Mouse (Mus musculus) megakaryocyte, embryonic 14.5 days (primary cell): ENCODE measurements around the gene Slc27a5. TPM values are rescaled to one million over a fixed set of nuclear protein-coding genes. Genes with fewer than 3 reads are reported as not detected.

Experiments used
- H3K27me3 ChIP-seq: replicated peaks from 2 replicates; pipeline ENCODE3; 2012; ENCODE audit warnings: inconsistent platforms
- H3K36me3 ChIP-seq: replicated peaks from 2 replicates; pipeline ENCODE3; 2012; ENCODE audit warnings: low read length, inconsistent platforms, mixed read lengths
- H3K4me1 ChIP-seq: 2 replicates; pipeline ENCODE4 v1.6.1; 2012; ENCODE audit warnings: inconsistent platforms
- H3K4me3 ChIP-seq: replicated peaks from 2 replicates; pipeline ENCODE3; 2012; ENCODE audit warnings: moderate library complexity, mild to moderate bottlenecking, inconsistent platforms
- H3K9me3 ChIP-seq: 2 replicates; pipeline ENCODE4 v1.6.1; 2012; ENCODE audit warnings: inconsistent platforms
- FLI1 ChIP-seq: IDR thresholded peaks from 2 replicates; pipeline ENCODE4 v1.6.1; 2012; ENCODE audit warnings: low read length, inconsistent platforms, mixed read lengths
- GATA1 ChIP-seq: IDR thresholded peaks from 3 replicates; pipeline ENCODE4 v1.6.1; 2012; ENCODE audit warnings: mixed read lengths, low read length, inconsistent platforms, borderline replicate concordance
- polyA plus RNA-seq: library from polyadenylated mRNA; stranded (reverse); fragments of >175 nt; gene quantifications from 2 replicates; pipeline ENCODE4 v1.2.3, GENCODE M21; 2012; ENCODE audit warnings: low replicate concordance; ENCODE audit not compliant: insufficient read depth

Gene Slc27a5
- polyA plus RNA-seq, 1 experiment = not detected

DNA sequence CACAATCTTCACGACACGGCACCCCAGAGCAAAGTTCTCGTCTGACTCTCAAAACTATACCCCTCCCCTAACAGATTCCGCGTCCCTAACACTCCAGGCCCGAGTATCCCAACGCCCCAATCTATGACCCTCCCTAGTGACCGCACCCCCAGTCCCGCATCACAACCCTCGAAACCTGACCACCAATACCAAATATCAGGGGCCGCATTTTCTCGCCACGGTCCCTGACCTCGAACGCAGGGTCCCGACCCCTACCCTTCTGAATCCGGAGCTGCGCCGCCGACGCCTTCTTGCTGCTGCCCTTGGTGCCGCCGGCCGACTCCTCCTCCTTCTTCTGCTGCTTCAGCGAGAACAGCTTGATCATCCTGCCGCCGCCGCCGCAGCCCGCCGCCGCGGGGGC lies 39.4 kb upstream of the Slc27a5 start:
- Histone ChIP-seq H3K4me1 (peaks cover 84% of the 10 kb centered on the region), H3K9me3 (no peaks in the 10 kb centered on the region), H3K36me3 (peaks cover 41% of the 10 kb centered on the region), H3K27me3 (peaks cover 2% of the 10 kb centered on the region), H3K4me3 (peak overlapping the region; percentile 98)
- TF ChIP-seq FLI1 (no peak), GATA1 (no peak)

DNA sequence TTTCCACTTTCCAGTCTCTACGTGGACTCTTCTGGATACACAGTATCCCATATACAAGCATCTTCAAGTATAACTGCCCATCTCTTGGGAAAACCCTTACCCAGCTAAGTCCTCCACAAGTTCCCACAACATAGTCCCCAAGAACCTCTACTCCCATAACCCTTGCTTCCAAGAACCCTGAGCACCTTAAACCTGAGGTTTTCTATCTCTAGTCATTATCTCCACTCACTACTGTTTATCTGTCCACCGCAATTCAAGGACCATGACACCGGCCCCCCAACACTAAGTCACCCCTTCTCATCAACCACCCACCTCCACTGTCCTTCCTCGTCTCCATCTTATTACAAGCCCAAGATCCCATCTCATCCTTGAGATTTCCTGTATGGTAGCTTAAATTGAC lies 38.8 kb upstream of the Slc27a5 start:
- no peak for TF ChIP-seq FLI1
- TF ChIP-seq GATA1 = no peak
- peak overlapping the region; percentile 98 for H3K4me3 ChIP-seq
- no peaks in the 10 kb centered on the region for H3K27me3 ChIP-seq
- no peaks in the 10 kb centered on the region for H3K9me3 ChIP-seq
- peaks cover 85% of the 10 kb centered on the region for H3K4me1 ChIP-seq
- peaks cover 47% of the 10 kb centered on the region for H3K36me3 ChIP-seq

DNA sequence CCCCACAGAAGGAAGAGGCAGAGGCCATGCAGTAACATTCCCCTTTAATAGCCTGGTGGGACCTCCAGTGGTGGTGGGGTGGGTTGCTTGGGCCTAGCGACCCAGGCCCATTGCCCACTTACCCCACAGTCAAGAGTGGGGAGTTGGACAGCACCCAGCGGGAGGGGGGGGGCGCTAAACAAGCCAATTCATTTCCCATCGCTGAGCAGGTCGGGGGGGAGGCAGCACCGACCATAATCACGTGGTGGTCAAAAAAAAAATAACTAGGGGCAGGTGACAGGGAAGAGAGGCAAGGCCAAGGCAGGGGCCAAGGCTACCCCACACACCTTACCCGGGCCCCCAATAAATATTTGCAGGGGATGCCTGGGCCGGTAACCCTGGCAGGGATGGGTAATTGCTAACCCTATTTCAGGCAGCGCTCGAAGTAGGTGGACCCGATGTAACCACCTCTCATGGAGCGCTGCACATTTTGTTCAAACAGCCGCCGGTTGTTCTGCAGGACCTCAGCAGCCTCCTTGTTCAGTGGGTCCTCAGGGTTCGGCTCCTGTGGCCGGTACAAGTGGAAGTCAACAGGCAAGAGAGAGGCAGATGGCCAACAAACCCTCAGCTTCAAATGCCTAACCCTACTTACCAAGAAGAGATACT lies 37.3 kb upstream of the Slc27a5 start:
- Histone ChIP-seq H3K9me3 (no peaks in the 10 kb centered on the region), H3K27me3 (no peaks in the 10 kb centered on the region), H3K4me3 (peak overlapping the region; percentile 100), H3K4me1 (peaks cover 72% of the 10 kb centered on the region), H3K36me3 (peaks cover 56% of the 10 kb centered on the region)
- TF ChIP-seq GATA1 (no peak), FLI1 (no peak)

DNA sequence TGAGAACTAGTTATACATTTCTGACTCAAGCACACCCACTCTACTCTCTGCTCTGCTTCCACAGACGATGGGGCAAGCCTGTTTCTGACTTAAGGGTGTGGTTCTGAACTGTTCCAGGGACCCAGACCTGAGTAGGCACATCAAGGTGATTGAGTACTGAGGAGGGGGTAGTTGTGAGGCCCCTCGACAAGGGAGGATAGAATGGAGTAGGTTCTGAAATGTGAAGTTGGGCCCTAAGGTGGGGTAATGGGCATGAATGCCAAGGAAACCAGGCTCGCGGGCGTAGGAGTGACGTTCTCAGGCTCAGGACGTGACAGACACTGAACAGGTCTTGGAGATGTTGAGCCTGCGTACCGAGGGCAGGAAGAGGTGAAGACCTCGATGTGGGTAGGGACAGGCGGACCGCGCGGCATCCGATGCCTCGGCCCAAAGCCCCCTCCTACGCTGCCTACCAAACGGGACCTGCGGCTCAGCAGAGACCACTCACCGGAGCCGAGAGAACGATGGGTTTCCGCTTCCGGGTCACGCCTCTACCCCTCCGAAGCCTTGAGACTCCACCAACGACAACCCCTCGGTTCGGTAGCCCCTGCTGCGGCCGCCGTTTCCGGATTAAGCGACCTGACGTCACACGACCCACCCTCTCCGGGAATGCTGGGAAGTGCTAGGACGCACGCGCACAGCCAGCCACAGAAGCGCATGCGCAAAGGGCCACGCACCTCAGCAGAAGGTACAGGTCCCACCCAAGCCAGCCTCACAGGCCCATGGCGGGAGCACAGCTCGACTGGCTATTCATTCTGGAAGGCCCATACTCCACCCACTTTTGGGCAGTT lies 36.4 kb upstream of the Slc27a5 start, which contains the start of gene Chmp2a:
Gene Chmp2a (minus strand): TSS at position 660 of the 830 bp plus-strand sequence.
- Histone ChIP-seq H3K27me3 (no peaks in the 10 kb centered on the region), H3K36me3 (peaks cover 64% of the 10 kb centered on the region), H3K9me3 (no peaks in the 10 kb centered on the region), H3K4me3 (peak within 1 kb of the TSS; percentile 100), H3K4me1 (peaks cover 71% of the 10 kb centered on the region)
- TF ChIP-seq GATA1 = no peak
- TF ChIP-seq FLI1 = 0 out of 2 replicates have a peak, but pooled peaks have one; percentile 54

DNA sequence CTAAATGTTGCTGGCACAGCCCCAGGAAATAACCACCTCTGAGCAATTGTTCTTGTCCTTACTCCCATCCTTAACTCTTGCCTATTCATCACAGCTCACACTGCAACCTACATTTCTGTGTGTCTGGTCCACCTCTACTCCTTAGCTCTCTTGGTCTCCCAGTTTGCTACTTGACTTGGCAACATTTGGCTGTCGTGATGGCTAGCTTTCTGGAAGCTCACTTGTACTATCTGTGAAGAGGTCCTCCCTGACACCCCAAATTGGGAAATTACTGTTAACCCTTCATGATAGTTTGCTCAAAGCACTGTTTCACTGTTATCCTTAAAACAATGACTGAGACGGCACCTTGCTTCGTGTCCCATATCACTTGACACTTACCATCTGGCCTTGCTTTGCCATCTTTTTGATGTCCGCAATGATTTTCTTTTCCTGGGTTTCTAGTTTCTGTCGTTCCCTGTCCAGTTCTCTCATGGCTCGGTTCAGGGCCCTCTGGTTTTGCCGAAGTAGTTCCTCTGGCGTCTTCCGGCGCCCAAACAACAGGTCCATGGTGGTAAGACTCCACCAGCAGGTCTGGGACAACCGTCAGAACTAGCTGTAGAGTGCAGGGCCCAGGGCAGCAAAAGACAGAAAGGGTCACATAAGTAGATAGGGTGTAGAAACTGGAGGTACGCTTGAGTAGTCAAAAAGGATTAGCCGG lies 35.6 kb upstream of the Slc27a5 start:
- Histone ChIP-seq H3K4me1 (peaks cover 69% of the 10 kb centered on the region), H3K9me3 (no peaks in the 10 kb centered on the region), H3K36me3 (peaks cover 72% of the 10 kb centered on the region), H3K27me3 (no peaks in the 10 kb centered on the region), H3K4me3 (peak overlapping the region; percentile 100)
- TF ChIP-seq FLI1 (no peak), GATA1 (no peak)

DNA sequence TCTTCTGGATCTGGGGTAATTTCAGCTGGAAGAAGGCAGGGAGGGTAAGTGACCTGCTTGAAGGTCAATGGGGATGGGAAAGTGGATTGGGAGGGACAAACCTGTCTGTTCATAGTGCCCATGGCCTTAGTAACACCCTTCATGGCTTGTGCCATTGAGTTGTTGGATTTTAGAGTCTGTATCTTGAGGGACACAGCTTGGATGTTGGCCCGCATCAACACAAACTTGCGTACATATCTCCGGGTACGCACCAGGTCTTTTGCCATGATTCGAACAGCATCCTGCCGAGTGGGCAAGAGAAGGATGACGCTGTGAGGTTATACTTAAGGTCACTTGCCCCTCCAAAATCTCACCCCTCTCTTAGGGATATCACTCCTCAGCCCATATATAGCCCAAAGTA lies 34.5 kb upstream of the Slc27a5 start:
- no peaks in the 10 kb centered on the region for H3K9me3 ChIP-seq

DNA sequence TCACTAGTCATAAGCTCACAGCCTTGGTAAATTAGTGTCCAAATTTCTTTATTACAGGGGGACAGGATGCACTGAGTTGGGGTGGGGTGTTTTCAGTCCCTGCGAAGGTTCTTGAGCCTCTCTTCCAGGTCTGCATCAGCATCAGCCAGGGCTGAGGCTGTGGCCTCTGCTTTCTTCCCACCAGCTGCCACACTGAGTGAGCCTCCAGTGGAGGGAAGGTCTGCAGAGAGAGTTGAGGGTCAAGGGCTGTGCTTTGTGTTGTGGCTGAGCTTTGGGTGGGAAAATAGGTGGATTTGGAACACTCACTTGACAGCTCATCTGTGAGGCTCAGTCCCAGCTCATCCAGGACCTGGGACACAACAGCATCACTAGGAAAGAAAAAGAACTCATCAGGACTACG lies 34.0 kb upstream of the Slc27a5 start:
- Histone ChIP-seq H3K36me3 (peaks cover 88% of the 10 kb centered on the region), H3K9me3 (no peaks in the 10 kb centered on the region), H3K27me3 (no peaks in the 10 kb centered on the region), H3K4me1 (peaks cover 78% of the 10 kb centered on the region), H3K4me3 (no peak overlapping the region)
- TF ChIP-seq GATA1 (no peak), FLI1 (no peak)

More for the DNA sequence above, 34.5 kb upstream of the Slc27a5 start:
- H3K4me1 ChIP-seq = peaks cover 74% of the 10 kb centered on the region
- no peak for TF ChIP-seq GATA1
- H3K36me3 ChIP-seq = peaks cover 83% of the 10 kb centered on the region
- no peak overlapping the region for H3K4me3 ChIP-seq
- no peaks in the 10 kb centered on the region for H3K27me3 ChIP-seq

DNA sequence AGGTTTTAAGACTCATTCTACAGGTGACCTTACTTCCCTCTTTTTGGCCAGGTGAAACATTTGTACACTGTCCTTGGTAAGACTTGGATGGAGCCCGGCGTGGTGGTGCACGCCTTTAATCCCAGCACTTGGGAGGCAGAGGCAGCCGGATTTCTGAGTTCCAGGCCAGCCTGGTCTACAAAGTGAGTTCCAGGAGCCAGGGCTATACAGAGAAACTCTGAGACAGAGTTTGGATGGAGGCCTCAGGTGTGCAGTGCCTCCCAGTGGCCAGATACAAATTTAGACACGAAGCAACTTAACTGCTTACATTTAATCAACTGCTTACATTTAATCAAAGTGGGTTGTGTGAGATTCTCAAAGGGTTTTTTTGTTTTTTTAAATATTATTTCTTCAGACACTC lies 33.1 kb upstream of the Slc27a5 start:
- no peak for TF ChIP-seq FLI1
- no peak for TF ChIP-seq GATA1
- Histone ChIP-seq H3K36me3 (peaks cover 92% of the 10 kb centered on the region), H3K27me3 (no peaks in the 10 kb centered on the region), H3K4me3 (no peak overlapping the region), H3K9me3 (no peaks in the 10 kb centered on the region), H3K4me1 (peaks cover 78% of the 10 kb centered on the region)

DNA sequence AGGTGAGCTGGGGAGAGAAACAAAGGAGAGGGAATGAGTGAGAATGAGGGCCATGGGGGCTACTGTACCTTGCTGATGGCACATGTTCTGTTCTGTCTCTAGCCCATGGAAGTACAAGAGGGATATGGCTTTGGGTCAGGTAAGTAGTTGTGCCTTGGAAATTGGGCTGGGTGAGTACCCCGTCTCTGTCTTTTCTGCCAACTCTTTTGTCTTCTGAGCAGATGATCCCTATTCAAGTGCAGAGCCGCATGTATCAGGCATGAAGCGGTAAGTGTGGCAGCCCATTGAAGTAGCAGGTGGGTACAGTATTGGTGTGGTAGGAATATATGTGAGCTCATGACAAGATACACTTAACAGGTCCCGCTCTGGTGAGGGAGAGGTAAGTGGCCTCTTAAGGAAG lies 31.0 kb upstream of the Slc27a5 start:
- H3K4me3 ChIP-seq = no peak overlapping the region
- TF ChIP-seq GATA1 (no peak), FLI1 (no peak)
- H3K27me3 ChIP-seq = no peaks in the 10 kb centered on the region
- H3K9me3 ChIP-seq = no peaks in the 10 kb centered on the region
- peaks cover 85% of the 10 kb centered on the region for H3K36me3 ChIP-seq
- peaks cover 70% of the 10 kb centered on the region for H3K4me1 ChIP-seq
